Mouse (Mus musculus): ENCODE results near the gene Btbd9. TPM values are rescaled to one million over a fixed set of nuclear protein-coding genes. Genes with fewer than 3 reads are reported as not detected.

Btbd9 gene
- total and polyA plus RNA-seq, 3 experiments = 24.7 to 33.8 TPM; not detected in 1

DNA sequence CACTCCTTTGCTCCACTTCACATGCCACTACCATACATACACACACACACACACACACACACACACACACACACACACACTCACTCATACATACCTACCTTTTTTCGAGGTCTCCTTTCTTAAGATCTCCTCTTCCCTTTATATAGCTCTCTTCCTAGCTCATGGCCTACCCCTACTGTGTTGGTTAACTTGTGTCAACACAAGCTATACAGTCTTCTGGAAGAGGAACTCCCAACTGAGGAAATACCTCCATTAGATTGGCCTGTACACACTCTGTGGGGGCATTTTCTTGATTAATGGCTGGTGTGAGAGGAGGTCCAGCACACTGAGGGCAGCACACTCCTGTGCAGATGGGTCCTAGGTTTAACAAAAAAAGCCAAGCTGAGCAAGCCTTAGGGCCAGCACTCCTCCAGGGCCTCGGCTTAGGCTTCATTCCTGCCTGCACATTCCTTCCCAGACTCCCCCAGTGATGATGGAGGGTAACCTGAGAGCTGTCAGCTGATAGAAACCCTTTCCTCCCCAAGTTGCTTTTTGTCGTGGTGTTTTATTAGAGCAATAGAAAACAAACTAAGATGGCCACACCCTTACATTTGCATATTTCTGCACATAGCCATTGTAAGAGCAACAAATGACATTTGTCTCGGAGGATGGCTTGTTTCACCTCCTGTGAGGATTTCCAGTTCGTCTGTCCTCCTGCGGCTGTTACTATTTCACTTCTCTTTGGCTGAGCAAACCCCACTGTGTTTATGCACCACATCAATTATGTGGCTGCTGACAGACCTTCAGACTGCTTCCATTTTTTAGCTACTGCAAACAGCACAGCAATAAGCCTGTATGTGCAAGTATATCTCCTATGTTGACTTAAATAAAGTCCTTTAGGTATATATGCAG, 50.6 kb downstream of the Btbd9 start:
- no peak for TF ChIP-seq USF2 (IDR thresholded peaks at IDR 0.05; ENCODE audit: borderline replicate concordance in 1 of 2, insufficient read depth in 1 of 2, low read depth in 1 of 2, low read length in 2 of 2)
- TF ChIP-seq POLR2AphosphoS5 (IDR thresholded peaks at IDR 0.05; ENCODE audit: borderline replicate concordance, low read depth, low read length) = no peak
- no peak for TF ChIP-seq POLR2A (IDR thresholded peaks at IDR 0.05; ENCODE audit: control insufficient read depth in 1 of 2, insufficient read depth in 1 of 2, low read depth in 1 of 2, low read length in 2 of 2, poor library complexity in 1 of 2)
- no peak for TF ChIP-seq SIN3A (IDR thresholded peaks at IDR 0.05; ENCODE audit: low read length)
- no peak for TF ChIP-seq ZC3H11A (IDR thresholded peaks at IDR 0.05; ENCODE audit: low read depth, low read length)
- no peak for TF ChIP-seq GABPA (IDR thresholded peaks at IDR 0.05; ENCODE audit: low read depth, low read length)
- TF ChIP-seq TAL1 (IDR thresholded peaks at IDR 0.05; ENCODE audit: low read length) = no peak
- TF ChIP-seq ZMIZ1 (IDR thresholded peaks at IDR 0.05; ENCODE audit: low read depth, low read length) = no peak
- no peak for TF ChIP-seq POLR2AphosphoS2 (IDR thresholded peaks at IDR 0.05; ENCODE audit: low read length)
- no peak for TF ChIP-seq ZKSCAN1 (IDR thresholded peaks at IDR 0.05; ENCODE audit: low read depth, low read length)
- TF ChIP-seq RAD21 (IDR thresholded peaks at IDR 0.05; ENCODE audit: low read depth, low read length) = no peak
- no peak for TF ChIP-seq UBTF (IDR thresholded peaks at IDR 0.05; ENCODE audit: borderline replicate concordance, insufficient read depth, low read depth, low read length)
- no peak for TF ChIP-seq HCFC1 (IDR thresholded peaks at IDR 0.05; ENCODE audit: low read depth, low read length)
- TF ChIP-seq CTCF (IDR thresholded peaks at IDR 0.05 in 2 of 3, conservative IDR thresholded peaks at IDR 0.05 in 1 of 3; ENCODE audit: control insufficient read depth in 1 of 3, insufficient read depth in 1 of 3, low read depth in 2 of 3, low read length in 3 of 3, poor library complexity in 1 of 3, severe bottlenecking in 1 of 3) = no peak
- Histone ChIP-seq H3K27me3 (ENCODE audit: control insufficient read depth in 1 of 2, insufficient read depth in 2 of 2, low read length in 2 of 2) (no peaks in the 10 kb centered on the region), H3K9ac (ENCODE audit: control insufficient read depth, low read depth, low read length, poor library complexity, severe bottlenecking) (no peak overlapping the region), H3K9me3 (replicated peaks; ENCODE audit: insufficient read depth, low read length) (no peaks in the 10 kb centered on the region), H3K36me3 (ENCODE audit: control insufficient read depth in 1 of 2, insufficient read depth in 2 of 2, low read length in 2 of 2) (0 out of 4 replicates have a peak, but pooled peaks cover 0 to 2% of the 10 kb centered on the region in 2 experiments), H3K27ac (ENCODE audit: control insufficient read depth, low read depth, low read length) (no peak overlapping the region), H3K4me1 (ENCODE audit: control insufficient read depth in 1 of 2, insufficient read depth in 2 of 2, low read length in 2 of 2) (no peaks in the 10 kb centered on the region), H3K4me3 (ENCODE audit: control insufficient read depth in 1 of 2, insufficient read depth in 1 of 2, low read depth in 2 of 2, low read length in 2 of 2) (no peak overlapping the region), H3K79me2 (ENCODE audit: control insufficient read depth, insufficient read depth, low read length, poor library complexity) (no peaks in the 10 kb centered on the region)
- no peak for DNase-seq (ENCODE audit: low read depth, low spot score)

DNA sequence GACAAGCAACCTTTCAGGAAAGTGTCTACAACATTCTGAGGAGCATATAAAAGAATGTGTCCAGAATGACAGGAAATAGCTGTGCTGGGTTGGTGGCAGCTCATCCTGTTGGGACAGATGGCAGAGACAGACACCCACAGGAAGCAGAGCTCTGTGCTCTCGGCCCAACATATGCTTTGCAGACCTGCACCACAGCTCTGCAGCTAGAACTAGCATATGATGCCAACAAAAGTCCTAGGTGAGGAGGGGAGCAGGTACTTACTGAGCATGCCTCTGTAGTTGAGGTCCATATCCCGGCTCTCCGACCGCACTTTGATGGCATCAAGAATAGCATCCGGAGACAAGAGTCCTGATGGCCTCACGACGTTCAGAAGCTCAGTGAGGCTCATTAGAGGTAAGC, 51.8 kb downstream of the Btbd9 start:
- H3K27ac ChIP-seq (ENCODE audit: control insufficient read depth, low read depth, low read length) = no peak overlapping the region
- TF ChIP-seq RAD21 (IDR thresholded peaks at IDR 0.05; ENCODE audit: low read depth, low read length) = no peak
- no peak for TF ChIP-seq UBTF (IDR thresholded peaks at IDR 0.05; ENCODE audit: borderline replicate concordance, insufficient read depth, low read depth, low read length)
- TF ChIP-seq E2F4 (IDR thresholded peaks at IDR 0.05; ENCODE audit: borderline replicate concordance, low read depth, low read length) = no peak
- TF ChIP-seq JUND (IDR thresholded peaks at IDR 0.05; ENCODE audit: low read depth, low read length) = no peak
- TF ChIP-seq NRF1 (IDR thresholded peaks at IDR 0.05; ENCODE audit: insufficient read depth, low read depth, low read length, poor library complexity, severe bottlenecking) = no peak
- TF ChIP-seq RCOR1 (IDR thresholded peaks at IDR 0.05; ENCODE audit: low read depth, low read length) = no peak
- no peaks in the 10 kb centered on the region for H3K9me3 ChIP-seq (replicated peaks; ENCODE audit: insufficient read depth, low read length)
- DNase-seq (ENCODE audit: low read depth, low spot score) = no peak
- no peaks in the 10 kb centered on the region for H3K79me2 ChIP-seq (ENCODE audit: control insufficient read depth, insufficient read depth, low read length, poor library complexity)
- H3K9ac ChIP-seq (ENCODE audit: control insufficient read depth, low read depth, low read length, poor library complexity, severe bottlenecking) = no peak overlapping the region
- H3K27me3 ChIP-seq (ENCODE audit: control insufficient read depth in 1 of 2, insufficient read depth in 2 of 2, low read length in 2 of 2) = no peaks in the 10 kb centered on the region
- peaks cover 0 to 3% of the 10 kb centered on the region in 2 experiments; a peak in 1 of 4 replicates for H3K36me3 ChIP-seq (ENCODE audit: control insufficient read depth in 1 of 2, insufficient read depth in 2 of 2, low read length in 2 of 2)
- no peaks in the 10 kb centered on the region for H3K4me1 ChIP-seq (ENCODE audit: control insufficient read depth in 1 of 2, insufficient read depth in 2 of 2, low read length in 2 of 2)
- H3K4me3 ChIP-seq (ENCODE audit: control insufficient read depth in 1 of 2, insufficient read depth in 1 of 2, low read depth in 2 of 2, low read length in 2 of 2) = no peak overlapping the region

Data from MEL (cell line).